Mouse (Mus musculus) heart, adult 2 months (tissue): ENCODE data around the gene Lrrc27.

ENCODE experiments used
- CTCF ChIP-seq: fragments of 200-600 bp; IDR thresholded peaks from 2 replicates; pipeline ENCODE4 v1.8.1; 2022; ENCODE audit warnings: antibody characterized with exemption, mild to moderate bottlenecking, moderate library complexity
- EP300 ChIP-seq: fragments of 200-500 bp; IDR thresholded peaks from 2 replicates; pipeline ENCODE4 v1.6.1; 2011; ENCODE audit warnings: low read depth, low read length, control low read depth; ENCODE audit not compliant: insufficient read depth
- POLR2A ChIP-seq: fragments of 200-500 bp; IDR thresholded peaks from 2 replicates; pipeline ENCODE4 v1.6.1; 2011; ENCODE audit warnings: mild to moderate bottlenecking, low read depth, low read length, control low read depth; ENCODE audit not compliant: insufficient read depth

GRCm38 (mm10) chr7:139180058-139180457, 32.7 kb upstream of the Lrrc27 start:
- TF ChIP-seq CTCF (no peak), EP300 (no peak), POLR2A (no peak)
